Mouse (Mus musculus): ENCODE measurements around the gene Ngf. TPM values are rescaled to one million over a fixed set of nuclear protein-coding genes. Genes with fewer than 3 reads are reported as not detected.
A peak's percentile ranks its signal among the peaks of the same experiment; 100 is the strongest.

Gene Ngf
- polyA plus RNA-seq (2014; fragmentation: Nextera tagmentation; extraction: Ambion mirVana) = 1.0 and 2.2 TPM in 2 replicates

DNA sequence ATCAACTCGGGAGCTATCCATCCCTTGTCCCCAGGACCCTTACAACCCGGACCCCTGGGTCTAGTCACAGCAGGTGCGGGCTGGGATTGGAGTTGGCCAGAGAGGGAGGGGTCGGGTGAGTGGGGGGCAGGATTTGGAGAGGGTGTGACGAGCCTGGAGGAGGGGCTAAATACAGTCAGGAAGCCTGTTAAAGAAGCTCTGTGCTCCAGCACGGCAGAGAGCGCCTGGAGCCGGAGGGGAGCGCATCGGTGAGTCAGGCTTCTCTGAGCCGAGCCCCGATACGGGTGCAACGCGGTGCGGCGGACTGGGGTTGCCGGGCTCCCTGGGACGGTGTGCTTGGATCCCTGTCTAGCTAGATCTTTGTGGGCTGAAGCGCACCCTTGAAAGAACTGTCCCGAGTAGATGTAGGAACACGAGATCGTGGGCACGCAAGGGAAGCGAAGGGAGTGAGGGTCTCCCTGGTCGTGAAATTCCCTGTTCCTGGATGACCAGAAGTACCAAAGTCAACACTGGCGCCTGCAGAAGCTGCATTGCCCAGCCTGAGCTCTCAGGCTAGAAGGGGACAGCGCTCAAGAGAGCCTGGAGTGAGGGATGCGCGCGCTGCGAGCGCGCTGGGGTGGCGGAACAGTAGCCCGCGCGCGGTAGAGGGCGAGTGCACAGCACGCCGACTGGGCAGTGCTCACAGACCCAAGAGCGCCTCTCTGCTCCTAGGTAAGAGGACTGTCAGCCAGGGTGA, at the start of gene Ngf:
TSS of gene Ngf (plus strand) at position 207 of the 736 bp plus-strand sequence.
- Histone ChIP-seq H3K9me3 (ENCODE audit: control insufficient read depth, low read length) (no peaks in the 10 kb centered on the region), H3K9ac (ENCODE audit: low read length) (peak within 1 kb of the TSS; percentile 47), H3K4me1 (ENCODE audit: control insufficient read depth, insufficient read depth, low read length) (no peaks in the 10 kb centered on the region), H3K36me3 (ENCODE audit: control insufficient read depth, insufficient read depth, low read length) (no peaks in the 10 kb centered on the region), H3K27ac (ENCODE audit: low read depth, low read length) (no peak within 1 kb of the TSS), H3K4me3 (ENCODE audit: low read depth, low read length) (peak within 1 kb of the TSS; percentile 37), H3K4me2 (ENCODE audit: low read depth) (peak within 1 kb of the TSS; percentile 61), H3K27me3 (ENCODE audit: control insufficient read depth, insufficient read depth, low read length) (peaks cover 21% of the 10 kb centered on the region)
- ATAC-seq (ENCODE audit: insufficient read depth, low FRiP score, low TSS enrichment) (no peak), DNase-seq (ENCODE audit: low spot score) (peak; percentile 34)
- WGBS = under 1% methylated on average over 43 of the region's 43 CpGs

DNA sequence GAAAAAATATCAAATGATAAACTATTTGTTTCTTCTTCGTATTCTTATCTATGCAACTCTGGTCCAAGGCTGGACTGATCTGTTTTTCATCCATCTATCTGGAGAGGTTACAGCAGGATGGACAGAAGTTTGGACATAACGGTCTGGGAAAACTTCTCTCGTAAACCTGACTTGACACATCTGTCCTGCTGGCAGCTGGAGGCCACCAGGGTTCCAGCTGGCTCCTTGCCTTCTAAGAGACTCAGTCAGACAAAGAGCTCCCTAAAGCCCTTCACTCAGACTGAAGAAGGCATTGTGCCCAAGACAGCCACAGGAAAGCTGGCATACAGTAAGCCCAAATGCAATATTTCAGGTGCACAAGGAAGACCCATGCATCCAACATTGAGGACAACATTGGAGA, 24.2 kb upstream of the Ngf start:
- ATAC-seq (ENCODE audit: insufficient read depth, low FRiP score, low TSS enrichment) (no peak), DNase-seq (ENCODE audit: low spot score) (no peak)
- H3K4me1 ChIP-seq (ENCODE audit: control insufficient read depth, insufficient read depth, low read length) = no peaks in the 10 kb centered on the region
- 85% methylated on average over 3 of the region's 3 CpGs for whole genome bisulfite sequencing
- H3K4me3 ChIP-seq (ENCODE audit: low read depth, low read length) = no peak overlapping the region
- no peaks in the 10 kb centered on the region for H3K27me3 ChIP-seq (ENCODE audit: control insufficient read depth, insufficient read depth, low read length)
- H3K9ac ChIP-seq (ENCODE audit: low read length) = no peak overlapping the region
- H3K9me3 ChIP-seq (ENCODE audit: control insufficient read depth, low read length) = no peaks in the 10 kb centered on the region
- no peak overlapping the region for H3K4me2 ChIP-seq (ENCODE audit: low read depth)
- no peak overlapping the region for H3K27ac ChIP-seq (ENCODE audit: low read depth, low read length)
- no peaks in the 10 kb centered on the region for H3K36me3 ChIP-seq (ENCODE audit: control insufficient read depth, insufficient read depth, low read length)

DNA sequence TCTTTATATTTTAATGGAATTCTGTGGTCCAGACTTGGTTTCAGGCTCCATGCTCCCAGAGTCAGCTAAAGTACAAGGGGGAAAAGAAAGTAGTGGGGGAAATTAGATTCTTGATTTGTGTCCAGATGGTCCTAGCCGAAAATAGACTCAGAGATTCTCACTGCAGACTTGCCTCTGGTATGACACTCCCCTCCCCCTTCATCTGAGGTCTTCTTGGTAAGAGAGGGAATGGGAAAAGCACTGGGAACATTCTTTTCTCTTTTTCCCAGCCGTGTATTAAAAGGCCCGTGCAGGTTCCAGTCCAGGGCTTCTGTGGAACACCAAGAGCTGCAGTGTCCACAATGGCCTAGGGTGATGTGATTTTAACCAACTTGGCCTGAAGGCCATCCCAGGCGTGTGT, 23.0 kb upstream of the Ngf start:
- Histone ChIP-seq H3K36me3 (ENCODE audit: control insufficient read depth, insufficient read depth, low read length) (no peaks in the 10 kb centered on the region), H3K9me3 (ENCODE audit: control insufficient read depth, low read length) (no peaks in the 10 kb centered on the region), H3K27me3 (ENCODE audit: control insufficient read depth, insufficient read depth, low read length) (no peaks in the 10 kb centered on the region), H3K4me2 (ENCODE audit: low read depth) (no peak overlapping the region), H3K4me1 (ENCODE audit: control insufficient read depth, insufficient read depth, low read length) (no peaks in the 10 kb centered on the region), H3K27ac (ENCODE audit: low read depth, low read length) (no peak overlapping the region), H3K4me3 (ENCODE audit: low read depth, low read length) (no peak overlapping the region), H3K9ac (ENCODE audit: low read length) (no peak overlapping the region)
- no peak for ATAC-seq (ENCODE audit: insufficient read depth, low FRiP score, low TSS enrichment)
- 81% methylated on average over 4 of the region's 4 CpGs for WGBS
- DNase-seq (ENCODE audit: low spot score) = no peak

DNA sequence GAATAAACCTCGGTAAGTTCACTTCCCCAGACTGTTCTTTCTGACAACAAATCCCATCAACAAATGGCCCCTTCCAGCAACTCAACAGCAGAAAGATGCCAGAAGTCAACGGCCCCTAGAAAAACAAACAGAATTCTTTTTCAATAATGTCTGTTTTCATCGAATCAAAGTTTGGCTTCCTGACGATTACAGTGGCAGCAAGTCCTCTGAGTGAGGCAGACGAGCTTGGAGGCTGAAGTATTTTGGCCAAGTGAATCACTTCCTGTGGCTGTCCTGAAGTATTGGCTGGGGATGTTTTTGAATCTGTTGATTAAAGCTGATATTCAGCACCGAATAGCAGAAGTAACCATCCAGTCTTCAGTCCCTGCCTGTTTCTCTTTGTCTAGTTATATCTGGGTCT, 15.2 kb upstream of the Ngf start:
- ATAC-seq (ENCODE audit: insufficient read depth, low FRiP score, low TSS enrichment) = no peak
- Histone ChIP-seq H3K9me3 (ENCODE audit: control insufficient read depth, low read length) (no peaks in the 10 kb centered on the region), H3K27ac (ENCODE audit: low read depth, low read length) (no peak overlapping the region), H3K4me1 (ENCODE audit: control insufficient read depth, insufficient read depth, low read length) (no peaks in the 10 kb centered on the region), H3K27me3 (ENCODE audit: control insufficient read depth, insufficient read depth, low read length) (no peaks in the 10 kb centered on the region), H3K36me3 (ENCODE audit: control insufficient read depth, insufficient read depth, low read length) (no peaks in the 10 kb centered on the region), H3K4me3 (ENCODE audit: low read depth, low read length) (no peak overlapping the region), H3K9ac (ENCODE audit: low read length) (no peak overlapping the region), H3K4me2 (ENCODE audit: low read depth) (no peak overlapping the region)
- DNase-seq (ENCODE audit: low spot score) = no peak
- 77% methylated on average over 6 of the region's 6 CpGs for WGBS

DNA sequence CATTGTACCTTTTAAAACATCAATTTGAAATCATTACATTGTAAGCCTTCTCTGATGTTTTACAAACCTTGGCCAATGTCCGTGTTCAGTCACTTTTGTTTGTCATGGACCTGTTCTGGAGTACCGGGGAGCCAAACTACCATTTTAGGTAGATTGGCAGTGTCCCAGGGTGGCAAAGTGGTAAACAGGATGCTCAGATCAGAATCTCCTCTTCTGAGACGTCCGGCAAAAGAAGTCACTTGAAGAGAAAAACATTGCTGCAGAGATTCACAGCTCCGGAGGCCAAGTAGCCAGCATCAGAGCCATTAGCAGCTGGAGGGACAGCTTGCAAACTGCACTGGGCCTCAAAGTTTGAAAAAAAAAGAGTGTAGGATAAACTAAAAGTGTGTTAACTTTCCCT, 9.2 kb upstream of the Ngf start:
- ATAC-seq (ENCODE audit: insufficient read depth, low FRiP score, low TSS enrichment) (no peak), DNase-seq (ENCODE audit: low spot score) (no peak)

DNA sequence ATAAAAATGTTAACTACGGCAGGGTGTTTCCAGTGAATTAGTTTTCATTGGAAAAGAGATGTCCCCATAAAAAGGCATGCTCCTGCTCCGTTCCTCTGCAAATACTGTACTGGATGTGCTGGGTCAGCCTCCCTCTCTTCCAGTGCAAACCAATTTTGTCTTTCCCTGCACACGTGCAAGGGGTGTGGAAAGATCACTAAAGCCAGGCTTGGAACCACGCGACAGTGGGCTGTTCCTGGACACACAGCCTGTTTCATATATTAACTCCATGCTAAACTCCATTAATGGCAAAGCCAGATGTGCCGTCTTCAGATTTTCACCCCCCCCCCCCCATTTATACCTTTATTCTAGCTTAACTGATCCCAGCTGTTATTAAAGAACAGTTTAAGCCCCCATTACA, 8.7 kb upstream of the Ngf start:
- Histone ChIP-seq H3K27ac (ENCODE audit: low read depth, low read length) (no peak overlapping the region), H3K4me2 (ENCODE audit: low read depth) (no peak overlapping the region), H3K4me1 (ENCODE audit: control insufficient read depth, insufficient read depth, low read length) (no peaks in the 10 kb centered on the region), H3K27me3 (ENCODE audit: control insufficient read depth, insufficient read depth, low read length) (no peaks in the 10 kb centered on the region), H3K9me3 (ENCODE audit: control insufficient read depth, low read length) (no peaks in the 10 kb centered on the region), H3K9ac (ENCODE audit: low read length) (no peak overlapping the region), H3K4me3 (ENCODE audit: low read depth, low read length) (no peak overlapping the region), H3K36me3 (ENCODE audit: control insufficient read depth, insufficient read depth, low read length) (no peaks in the 10 kb centered on the region)
- WGBS = 57% methylated on average over 6 of the region's 6 CpGs
- DNase-seq (ENCODE audit: low spot score) (no peak), ATAC-seq (ENCODE audit: insufficient read depth, low FRiP score, low TSS enrichment) (no peak)

More for the DNA sequence above, 9.2 kb upstream of the Ngf start:
- no peaks in the 10 kb centered on the region for H3K4me1 ChIP-seq (ENCODE audit: control insufficient read depth, insufficient read depth, low read length)
- 77% methylated on average over 5 of the region's 5 CpGs for WGBS
- H3K9ac ChIP-seq (ENCODE audit: low read length) = no peak overlapping the region
- H3K4me2 ChIP-seq (ENCODE audit: low read depth) = no peak overlapping the region
- H3K4me3 ChIP-seq (ENCODE audit: low read depth, low read length) = no peak overlapping the region
- H3K27me3 ChIP-seq (ENCODE audit: control insufficient read depth, insufficient read depth, low read length) = no peaks in the 10 kb centered on the region
- no peak overlapping the region for H3K27ac ChIP-seq (ENCODE audit: low read depth, low read length)
- no peaks in the 10 kb centered on the region for H3K36me3 ChIP-seq (ENCODE audit: control insufficient read depth, insufficient read depth, low read length)
- no peaks in the 10 kb centered on the region for H3K9me3 ChIP-seq (ENCODE audit: control insufficient read depth, low read length)

DNA sequence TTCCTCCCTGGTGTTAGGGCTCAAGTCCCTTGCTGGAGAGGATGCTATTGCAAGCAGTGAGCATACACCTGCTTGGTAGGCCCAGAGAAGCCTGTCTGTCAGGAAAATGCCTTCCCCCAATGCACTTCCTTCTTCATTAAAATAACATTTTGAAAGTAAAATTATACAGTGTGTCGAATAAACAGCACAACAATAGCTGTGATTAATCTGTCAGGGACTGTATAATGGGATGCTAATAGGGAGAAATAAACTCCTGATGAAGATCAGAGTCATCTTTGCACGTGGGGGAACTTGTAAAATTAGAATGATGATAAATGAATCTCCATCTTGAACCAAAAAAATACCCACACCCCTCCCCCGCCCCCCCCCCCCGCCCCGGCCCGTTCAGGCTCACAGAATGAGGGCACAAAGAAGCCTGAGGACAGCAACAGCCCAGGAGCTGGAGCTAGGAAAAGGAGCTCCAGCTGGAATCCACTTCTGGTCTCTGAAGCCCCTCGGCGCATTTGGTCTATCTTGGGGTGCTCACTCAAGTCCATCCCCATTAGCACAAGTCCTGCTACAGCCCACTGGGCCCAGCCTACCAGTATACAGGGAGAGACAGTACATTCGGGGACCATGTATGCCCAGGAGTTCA, 6.9 kb upstream of the Ngf start:
- WGBS = 61% methylated on average over 9 of the region's 9 CpGs
- Histone ChIP-seq H3K9ac (ENCODE audit: low read length) (no peak overlapping the region), H3K9me3 (ENCODE audit: control insufficient read depth, low read length) (no peaks in the 10 kb centered on the region), H3K4me1 (ENCODE audit: control insufficient read depth, insufficient read depth, low read length) (no peaks in the 10 kb centered on the region), H3K36me3 (ENCODE audit: control insufficient read depth, insufficient read depth, low read length) (no peaks in the 10 kb centered on the region), H3K27ac (ENCODE audit: low read depth, low read length) (no peak overlapping the region), H3K27me3 (ENCODE audit: control insufficient read depth, insufficient read depth, low read length) (no peaks in the 10 kb centered on the region), H3K4me3 (ENCODE audit: low read depth, low read length) (no peak overlapping the region), H3K4me2 (ENCODE audit: low read depth) (no peak overlapping the region)
- ATAC-seq (ENCODE audit: insufficient read depth, low FRiP score, low TSS enrichment) (no peak), DNase-seq (ENCODE audit: low spot score) (no peak)

DNA sequence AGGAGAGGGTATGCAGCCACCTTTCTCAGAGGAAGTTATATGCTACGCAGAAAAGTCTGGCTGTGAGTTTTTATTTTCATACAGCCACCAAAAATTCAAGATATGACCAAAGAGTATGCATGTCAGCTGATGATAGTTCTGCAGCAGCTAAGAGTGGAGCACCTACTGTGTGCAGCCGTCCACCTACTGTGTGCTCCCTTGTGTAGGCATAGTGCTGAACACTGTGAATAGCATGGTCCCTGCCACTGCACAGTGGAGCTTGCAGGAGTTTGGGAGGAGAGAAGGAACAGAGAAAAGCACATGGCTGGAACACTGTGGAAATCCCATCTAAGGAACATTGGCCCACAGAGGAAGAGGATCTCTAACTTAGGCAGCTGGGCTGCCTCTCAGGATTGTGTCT, 6.4 kb upstream of the Ngf start:
- Histone ChIP-seq H3K36me3 (ENCODE audit: control insufficient read depth, insufficient read depth, low read length) (no peaks in the 10 kb centered on the region), H3K4me3 (ENCODE audit: low read depth, low read length) (no peak overlapping the region), H3K9ac (ENCODE audit: low read length) (no peak overlapping the region), H3K9me3 (ENCODE audit: control insufficient read depth, low read length) (no peaks in the 10 kb centered on the region), H3K27me3 (ENCODE audit: control insufficient read depth, insufficient read depth, low read length) (no peaks in the 10 kb centered on the region), H3K4me1 (ENCODE audit: control insufficient read depth, insufficient read depth, low read length) (no peaks in the 10 kb centered on the region), H3K27ac (ENCODE audit: low read depth, low read length) (no peak overlapping the region), H3K4me2 (ENCODE audit: low read depth) (no peak overlapping the region)
- WGBS = 86% methylated on average over 2 of the region's 2 CpGs
- no peak for DNase-seq (ENCODE audit: low spot score)
- ATAC-seq (ENCODE audit: insufficient read depth, low FRiP score, low TSS enrichment) = no peak

DNA sequence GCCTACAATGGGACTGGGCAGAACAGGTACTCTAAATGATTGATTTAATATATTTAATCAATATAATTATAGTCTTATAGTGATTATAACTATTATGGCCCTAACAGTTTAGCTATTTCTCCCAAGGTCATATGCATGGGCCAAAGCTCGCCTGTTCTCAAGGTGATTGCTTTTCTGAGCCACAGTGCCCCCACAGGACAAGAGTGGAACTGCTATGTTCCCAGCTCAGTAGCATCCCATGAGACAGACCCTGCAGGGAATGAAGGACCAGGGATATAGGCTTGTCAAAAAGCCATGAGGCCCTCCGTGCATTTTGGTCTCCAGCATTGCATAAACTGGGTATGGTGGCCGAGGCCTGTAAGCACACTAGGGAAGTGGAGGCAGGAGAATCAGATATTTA, 3.1 kb upstream of the Ngf start:
- WGBS = 20% methylated on average over 3 of the region's 3 CpGs
- 0 out of 2 replicates have a peak, but pooled peaks have one; percentile 53 for ATAC-seq (ENCODE audit: insufficient read depth, low FRiP score, low TSS enrichment)
- Histone ChIP-seq H3K27me3 (ENCODE audit: control insufficient read depth, insufficient read depth, low read length) (peaks cover 21% of the 10 kb centered on the region), H3K4me1 (ENCODE audit: control insufficient read depth, insufficient read depth, low read length) (no peaks in the 10 kb centered on the region), H3K36me3 (ENCODE audit: control insufficient read depth, insufficient read depth, low read length) (no peaks in the 10 kb centered on the region), H3K27ac (ENCODE audit: low read depth, low read length) (no peak overlapping the region), H3K4me3 (ENCODE audit: low read depth, low read length) (no peak overlapping the region), H3K4me2 (ENCODE audit: low read depth) (no peak overlapping the region), H3K9ac (ENCODE audit: low read length) (no peak overlapping the region), H3K9me3 (ENCODE audit: control insufficient read depth, low read length) (no peaks in the 10 kb centered on the region)
- peak; percentile 79 for DNase-seq (ENCODE audit: low spot score)

All from neural tube, embryonic 11.5 days (tissue).